Mouse (Mus musculus) MEL (cell line): ENCODE measurements around the gene Slc28a3. TPM values are rescaled to one million over a fixed set of nuclear protein-coding genes. Genes with fewer than 3 reads are reported as not detected.

Experiments used
- DNase-seq: peaks from one replicate; pipeline ENCODE4 v3.0.0; 2011; ENCODE audit warnings: low read depth, low spot score
- H3K27ac ChIP-seq: 2 replicates; pipeline ENCODE4 v1.5.1; 2012; ENCODE audit warnings: low read depth, mild to moderate bottlenecking, control low read depth, low read length, moderate library complexity; ENCODE audit not compliant: control insufficient read depth
- H3K27me3 ChIP-seq, 2 experiments: fragments of 150-350 bp in 1 of 2; sonication (generic) in 1 of 2; 2 replicates each; pipeline ENCODE4 v1.6.1; 2012; ENCODE audit warnings: low read length in 2 of 2, mild to moderate bottlenecking in 2 of 2, improper control_type of control experiment in 1 of 2, moderate library complexity in 1 of 2; ENCODE audit not compliant: insufficient read depth in 2 of 2, control insufficient read depth in 1 of 2
- H3K36me3 ChIP-seq, 2 experiments: 2 replicates each; pipeline ENCODE4 v1.6.1; 2012 to 2014; ENCODE audit warnings: low read length in 2 of 2, improper control_type of control experiment in 1 of 2, inconsistent platforms in 1 of 2, mild to moderate bottlenecking in 1 of 2; ENCODE audit not compliant: insufficient read depth in 2 of 2, control insufficient read depth in 1 of 2
- H3K4me1 ChIP-seq, 2 experiments: fragments of 150-350 bp in 1 of 2; sonication (generic) in 1 of 2; 2 replicates each; pipeline ENCODE4 v1.6.1; 2012; ENCODE audit warnings: low read length in 2 of 2, improper control_type of control experiment in 1 of 2, mild to moderate bottlenecking in 1 of 2; ENCODE audit not compliant: insufficient read depth in 2 of 2, control insufficient read depth in 1 of 2
- H3K4me3 ChIP-seq, 2 experiments: fragments of 150-350 bp in 1 of 2; sonication (generic) in 1 of 2; 2 replicates each; pipeline ENCODE4 v1.5.1; 2012; ENCODE audit warnings: low read depth in 2 of 2, low read length in 2 of 2, mild to moderate bottlenecking in 2 of 2, moderate library complexity in 2 of 2, control low read depth in 1 of 2, improper control_type of control experiment in 1 of 2; ENCODE audit not compliant: control insufficient read depth in 1 of 2, insufficient read depth in 1 of 2
- H3K79me2 ChIP-seq: 2 replicates; pipeline ENCODE4 v1.6.1; 2012; ENCODE audit warnings: mild to moderate bottlenecking, low read length, moderate library complexity; ENCODE audit not compliant: control insufficient read depth, poor library complexity, insufficient read depth
- H3K9ac ChIP-seq: 2 replicates; pipeline ENCODE4 v1.6.1; 2012; ENCODE audit warnings: low read depth, mild to moderate bottlenecking, control low read depth, low read length, moderate library complexity; ENCODE audit not compliant: control insufficient read depth, poor library complexity, severe bottlenecking
- H3K9me3 ChIP-seq: fragments of 150-350 bp; sonication (generic); replicated peaks from 2 replicates; pipeline ENCODE4 v1.6.1; 2012; ENCODE audit warnings: mild to moderate bottlenecking, low read length, improper control_type of control experiment, moderate library complexity; ENCODE audit not compliant: insufficient read depth
- BHLHE40 ChIP-seq: IDR thresholded peaks from 2 replicates; pipeline ENCODE4 v1.6.1; 2012; ENCODE audit warnings: low read depth, mild to moderate bottlenecking, inconsistent platforms, low read length, improper control_type of control experiment, borderline replicate concordance
- CHD1 ChIP-seq: IDR thresholded peaks from 2 replicates; pipeline ENCODE4 v1.6.1; 2012; ENCODE audit warnings: low read depth, mild to moderate bottlenecking, inconsistent platforms, low read length, improper control_type of control experiment
- EP300 ChIP-seq, 2 experiments: IDR thresholded peaks; 2 replicates each; pipeline ENCODE4 v1.6.1; 2011; ENCODE audit warnings: improper control_type of control experiment in 2 of 2, low read length in 2 of 2, low read depth in 1 of 2, mild to moderate bottlenecking in 1 of 2
- ETS1 ChIP-seq: IDR thresholded peaks from 2 replicates; pipeline ENCODE4 v1.6.1; 2012; ENCODE audit warnings: low read depth, mild to moderate bottlenecking, inconsistent platforms, low read length, improper control_type of control experiment, moderate library complexity
- GATA1 ChIP-seq: IDR thresholded peaks from 2 replicates; pipeline ENCODE4 v1.6.1; 2011; ENCODE audit warnings: low read depth, low read length, improper control_type of control experiment
- MAX ChIP-seq: IDR thresholded peaks from 2 replicates; pipeline ENCODE4 v1.6.1; 2011; ENCODE audit warnings: low read length, improper control_type of control experiment
- MAZ ChIP-seq: IDR thresholded peaks from 2 replicates; pipeline ENCODE4 v1.6.1; 2012; ENCODE audit warnings: low read depth, mild to moderate bottlenecking, inconsistent platforms, low read length, improper control_type of control experiment
- NELFE ChIP-seq: IDR thresholded peaks from 2 replicates; pipeline ENCODE4 v1.6.1; 2011; ENCODE audit warnings: low read depth, low read length, improper control_type of control experiment
- NRF1 ChIP-seq: IDR thresholded peaks from 2 replicates; pipeline ENCODE4 v1.6.1; 2014; ENCODE audit warnings: low read depth, mild to moderate bottlenecking, inconsistent platforms, low read length, improper control_type of control experiment, moderate library complexity; ENCODE audit not compliant: poor library complexity, insufficient read depth, severe bottlenecking
- TAL1 ChIP-seq: IDR thresholded peaks from 2 replicates; pipeline ENCODE4 v1.6.1; 2012; ENCODE audit warnings: mild to moderate bottlenecking, inconsistent platforms, low read length, moderate library complexity, mixed read lengths
- UBTF ChIP-seq: IDR thresholded peaks from 2 replicates; pipeline ENCODE4 v1.6.1; 2012; ENCODE audit warnings: low read depth, mild to moderate bottlenecking, inconsistent platforms, low read length, improper control_type of control experiment, moderate library complexity, borderline replicate concordance; ENCODE audit not compliant: insufficient read depth
- USF1 ChIP-seq: IDR thresholded peaks from 2 replicates; pipeline ENCODE4 v1.6.1; 2014; ENCODE audit warnings: low read depth, mild to moderate bottlenecking, inconsistent platforms, low read length, improper control_type of control experiment, moderate library complexity
- USF2 ChIP-seq, 2 experiments: IDR thresholded peaks; 2 replicates each; pipeline ENCODE4 v1.6.1; 2011 to 2012; ENCODE audit warnings: improper control_type of control experiment in 2 of 2, low read length in 2 of 2, borderline replicate concordance in 1 of 2, inconsistent platforms in 1 of 2, low read depth in 1 of 2, mild to moderate bottlenecking in 1 of 2; ENCODE audit not compliant: insufficient read depth in 1 of 2
- ZNF384 ChIP-seq: IDR thresholded peaks from 2 replicates; pipeline ENCODE4 v1.6.1; 2012; ENCODE audit warnings: low read depth, mild to moderate bottlenecking, inconsistent platforms, low read length, improper control_type of control experiment
- polyA plus RNA-seq, 2 experiments: library from polyadenylated mRNA; stranded (reverse) in 1 of 2; unstranded in 1 of 2; fragments of >175 nt in 1 of 2; fragments of >200 nt in 1 of 2; gene quantifications; 2 replicates each; pipeline versions ENCODE4 v1.2.1 to v1.2.4; 2012; ENCODE audit warnings: low replicate concordance in 2 of 2, low read depth in 1 of 2; ENCODE audit not compliant: insufficient read length in 2 of 2, insufficient read depth in 1 of 2, missing spikeins in 1 of 2
- total RNA-seq: library from RNA; depleted of rRNA; stranded (reverse); fragments of 300-350 nt; gene quantifications from 2 replicates; pipeline ENCODE4 v1.2.3, GENCODE M21; 2012

Slc28a3 gene
- total and polyA plus RNA-seq, 3 experiments = 1.4 TPM; not detected in 2

DNA sequence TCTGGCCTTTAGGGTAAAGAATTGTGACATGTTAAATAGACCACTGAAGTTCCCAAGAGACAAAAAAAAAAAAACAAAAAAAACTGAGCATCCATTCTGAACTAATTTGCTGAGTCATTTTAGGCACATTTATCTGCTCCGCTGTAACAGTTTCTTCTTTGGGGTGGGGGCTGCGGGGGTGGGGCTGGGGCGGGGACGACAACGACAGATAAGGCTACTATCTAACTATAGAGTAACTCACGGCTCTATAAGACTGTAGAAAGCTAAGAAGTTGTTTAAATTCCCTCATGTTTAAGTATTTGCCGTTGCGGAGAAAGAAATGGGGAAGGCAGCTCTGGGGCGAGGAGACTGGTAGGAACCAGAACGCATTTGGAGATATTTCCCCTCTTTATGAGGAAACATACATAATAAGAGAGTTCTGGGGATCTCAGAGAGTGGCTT is 68.1 kb downstream of the Slc28a3 start (continued):
- peak; percentile 98 for TF ChIP-seq NELFE
- no peak for TF ChIP-seq NRF1

GRCm38 (mm10) chr13:58542167-58542566 is 68.5 kb downstream of the Slc28a3 start:
- Histone ChIP-seq H3K4me1 (peaks cover 22 to 34% of the 10 kb centered on the region in 2 experiments), H3K27ac (peak overlapping the region; percentile 99), H3K9ac (peak overlapping the region; percentile 72), H3K36me3 (peaks cover 0 to 40% of the 10 kb centered on the region in 2 experiments; a peak in 2 of 4 replicates), H3K9me3 (no peaks in the 10 kb centered on the region), H3K79me2 (peaks cover 7% of the 10 kb centered on the region; the same call in 1 of the 2 replicates), H3K27me3 (no peaks in the 10 kb centered on the region), H3K4me3 (peak overlapping the region; percentile 16 to 27; a peak in 2 of 4 replicates)
- TF ChIP-seq USF1 (peak; percentile 82), BHLHE40 (0 out of 2 replicates have a peak, but pooled peaks have one; percentile 22), MAX (peak; percentile 70), UBTF (no peak), USF2 (IDR thresholded peaks at IDR 0.05; ENCODE audit: borderline replicate concordance in 1 of 2, insufficient read depth in 1 of 2, low read depth in 1 of 2, low read length in 2 of 2) (0 out of 4 replicates have a peak, but pooled peaks of 1 of the 2 experiments have one; percentile 26)
- DNase-seq = no peak

GRCm38 (mm10) chr13:58541620-58542019 is 69.1 kb downstream of the Slc28a3 start:
- Histone ChIP-seq H3K9me3 (no peaks in the 10 kb centered on the region), H3K9ac (peak overlapping the region; percentile 72), H3K79me2 (peaks cover 7% of the 10 kb centered on the region; the same call in 1 of the 2 replicates), H3K27me3 (no peaks in the 10 kb centered on the region), H3K4me1 (peaks cover 24 to 39% of the 10 kb centered on the region in 2 experiments), H3K36me3 (peaks cover 0 to 44% of the 10 kb centered on the region in 2 experiments; a peak in 2 of 4 replicates), H3K27ac (peak overlapping the region; percentile 99), H3K4me3 (no peak overlapping the region)
- no peak for TF ChIP-seq MAZ
- peak; percentile 59 for TF ChIP-seq TAL1
- TF ChIP-seq ETS1 = peak; percentile 53; the same call in 1 of the 2 replicates
- 0 out of 4 replicates have a peak, but pooled peaks of 1 of the 2 experiments have one; percentile 13 for TF ChIP-seq EP300 (IDR thresholded peaks at IDR 0.05; ENCODE audit: low read depth in 1 of 2, low read length in 2 of 2)
- no peak for TF ChIP-seq CHD1
- TF ChIP-seq GATA1 = no peak
- peak; percentile 16; the same call in 1 of the 2 replicates for TF ChIP-seq MAX
- TF ChIP-seq ZNF384 = no peak
- peak; percentile 51 for DNase-seq
